Mouse (Mus musculus): Measurements from ENCODE around the gene Ngef.
"Not testable (repeated sequence)": the region's sequence is repeated elsewhere in the genome, so short reads cannot be mapped to it uniquely, and the experiment has no call there.

Ngef gene

GRCm38 (mm10) chr1:87471914-87472313 is 101.8 kb downstream of the Ngef start:
- DNase-seq (ENCODE audit: low spot score) = no peak

- DNase-seq (ENCODE audit: low spot score) = not testable (repeated sequence)
Observed at GRCm38 (mm10) chr1:87469971-87470370, 103.7 kb downstream of the Ngef start, which contains the start of gene Snorc. Gene Snorc (plus strand): TSS chr1:87470271.

- no peak for DNase-seq (ENCODE audit: low spot score)
Observed at GRCm38 (mm10) chr1:87468321-87468720, 105.3 kb downstream of the Ngef start.

- no peak for DNase-seq (ENCODE audit: low spot score)
Observed at GRCm38 (mm10) chr1:87467469-87467868, 106.2 kb downstream of the Ngef start.

GRCm38 (mm10) chr1:87459856-87460255 is 113.8 kb downstream of the Ngef start:
- DNase-seq (ENCODE audit: low spot score) = not testable (repeated sequence)

- DNase-seq (ENCODE audit: low spot score) = no peak
Observed at GRCm38 (mm10) chr1:87458045-87458444, 115.6 kb downstream of the Ngef start.

- no peak for DNase-seq (ENCODE audit: low spot score)
Observed at GRCm38 (mm10) chr1:87456425-87456824, 117.2 kb downstream of the Ngef start.

- no peak for DNase-seq (ENCODE audit: low spot score)
Observed at GRCm38 (mm10) chr1:87449432-87449831, 124.2 kb downstream of the Ngef start.

- DNase-seq (ENCODE audit: low spot score) = peak; percentile 58
Observed at GRCm38 (mm10) chr1:87447183-87448104, 126.2 kb downstream of the Ngef start.

- DNase-seq (ENCODE audit: low spot score) = no peak
Observed at GRCm38 (mm10) chr1:87436583-87436982, 137.1 kb downstream of the Ngef start.

- no peak for DNase-seq (ENCODE audit: low spot score)
Observed at GRCm38 (mm10) chr1:87435125-87435524, 138.5 kb downstream of the Ngef start.
